Mouse (Mus musculus) retina, postnatal 1 day (tissue): Measurements from ENCODE around the gene Zfp109.

Experiments used
- DNase-seq: peaks from one replicate; pipeline ENCODE4 v3.0.0-alpha.2; 2012

The Zfp109 gene

GRCm38 (mm10) chr7:24207488-24208261 is 29.7 kb downstream of the Zfp109 start:
- DNase-seq = peak; percentile 92

DNA sequence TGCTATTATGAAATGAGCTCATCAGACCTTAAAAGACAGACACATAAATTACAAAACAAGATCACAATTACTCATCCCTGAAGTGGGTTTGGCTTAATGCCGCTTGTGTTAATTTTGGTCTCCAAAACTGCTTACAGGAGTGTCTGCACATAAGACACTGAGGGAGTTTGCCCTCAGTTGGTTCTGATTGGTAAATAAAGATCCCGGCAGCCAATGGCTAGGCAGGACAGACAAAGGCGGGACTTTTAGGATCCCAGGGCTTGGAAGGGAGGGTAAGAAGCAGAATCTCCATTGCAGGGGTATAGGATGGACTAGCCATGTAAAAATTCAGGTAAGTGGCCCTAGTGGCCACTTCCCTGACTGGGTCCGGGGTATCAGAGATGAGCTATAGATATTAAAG is 40.4 kb downstream of the Zfp109 start:
- DNase-seq = no peak

GRCm38 (mm10) chr7:24193157-24193556 is 44.2 kb downstream of the Zfp109 start:
- DNase-seq = no peak

- no peak for DNase-seq
Observed at GRCm38 (mm10) chr7:24191361-24191760, 46.0 kb downstream of the Zfp109 start.

DNA sequence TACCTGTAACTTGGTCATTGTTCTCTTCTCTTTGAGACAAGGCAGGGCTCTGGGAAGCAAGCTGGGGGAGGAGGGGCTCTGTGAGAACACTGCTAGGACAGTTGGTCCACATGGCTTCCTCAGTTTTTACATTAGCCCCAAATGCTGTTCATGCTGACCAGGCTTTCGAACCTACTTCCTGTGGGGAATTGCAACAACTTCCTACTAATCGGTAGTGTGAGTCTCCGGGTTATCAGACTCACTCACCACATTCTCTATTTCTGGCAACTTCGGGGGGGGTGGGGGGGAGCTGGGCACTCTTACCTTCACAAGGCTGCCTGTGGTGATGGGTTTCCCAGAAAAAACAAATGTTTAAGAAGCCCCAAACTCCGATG is 47.8 kb downstream of the Zfp109 start:
- no peak for DNase-seq

DNA sequence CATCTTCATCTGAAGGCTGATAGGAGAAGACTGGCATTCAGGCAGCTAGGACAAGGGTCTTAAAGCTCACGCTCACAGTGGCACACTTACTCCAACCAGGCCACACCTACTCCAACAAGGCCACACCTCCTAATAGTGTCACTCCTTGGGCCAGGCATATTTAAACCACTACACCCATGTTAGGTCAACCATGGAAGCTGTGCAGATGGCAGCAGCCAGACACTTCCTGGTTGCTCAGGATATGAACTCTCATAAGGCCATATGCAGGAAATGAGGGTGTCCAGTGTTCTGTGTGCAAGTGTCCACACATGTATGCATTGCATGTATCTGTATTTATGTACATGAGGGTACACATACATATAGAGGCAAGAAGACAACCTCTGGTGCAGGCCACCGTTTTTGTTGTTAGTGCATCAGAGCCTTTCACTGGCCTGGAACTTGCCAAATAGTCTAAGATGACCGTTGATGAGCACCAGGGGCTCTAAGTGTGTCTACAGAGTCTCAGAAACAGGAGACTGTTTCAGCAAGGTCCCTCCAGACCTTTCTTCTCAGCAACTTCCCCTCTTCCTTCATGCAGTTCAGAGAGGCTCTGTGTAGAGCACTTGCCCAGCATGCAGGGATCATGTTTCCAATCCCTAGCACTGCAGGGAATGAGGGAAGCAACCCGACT is 48.3 kb downstream of the Zfp109 start:
- DNase-seq = no peak

GRCm38 (mm10) chr7:24187611-24188010 is 49.7 kb downstream of the Zfp109 start:
- no peak for DNase-seq
